In the genomic region with DNA sequence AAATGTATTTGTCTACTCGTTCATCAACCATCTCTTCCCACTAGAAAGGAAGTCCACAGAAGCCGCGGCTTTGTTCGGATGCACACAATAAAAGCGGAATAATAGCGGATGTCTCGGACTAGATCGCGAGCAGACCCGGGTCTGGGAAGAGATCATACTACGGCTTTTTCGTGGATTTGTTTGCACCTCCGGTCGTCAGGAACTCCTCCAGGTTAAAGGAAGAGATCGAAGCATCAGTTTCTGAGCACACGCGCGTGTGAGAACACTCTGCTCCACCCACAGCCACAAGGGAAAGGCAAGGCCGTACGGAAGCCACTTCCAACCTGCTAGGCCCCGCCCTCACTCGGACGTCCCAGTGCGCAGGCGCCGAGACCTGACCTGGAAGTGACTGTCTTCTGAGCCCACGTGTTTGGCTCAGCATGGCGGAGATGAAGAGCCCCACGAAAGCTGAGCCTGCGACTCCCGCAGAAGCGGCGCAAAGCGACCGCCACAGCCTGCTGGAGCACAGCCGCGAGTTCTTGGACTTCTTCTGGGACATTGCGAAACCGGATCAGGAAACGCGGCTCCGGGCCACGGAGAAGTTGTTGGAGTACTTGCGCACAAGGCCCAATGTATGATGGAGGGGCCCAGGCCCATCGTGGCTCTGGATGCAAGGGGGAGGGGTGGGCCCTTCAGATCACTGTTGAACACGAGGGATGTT, we compare ENCODE assay signal across 1 mouse cellular context.
TF ChIP-seq lines count a peak whose summit lies in the region.

A gene (plus strand): TSS at position 391 of the 700 bp plus-strand sequence.

TF ChIP-seq in CH12.LX, 34 proteins besides CTCF, POLR2A, EP300 and RAD21 (continued from another document):
- peak; percentile 91 for TF ChIP-seq CHD1 (IDR thresholded peaks at IDR 0.05; ENCODE audit: low read depth, low read length)
- TF ChIP-seq IRF4 (IDR thresholded peaks at IDR 0.05; ENCODE audit: low read depth, low read length) = peak; percentile 69; the same call in 1 of the 2 replicates
- TF ChIP-seq PAX5 (IDR thresholded peaks at IDR 0.05; ENCODE audit: low read length) = no peak
- no peak for TF ChIP-seq RCOR1 (conservative IDR thresholded peaks at IDR 0.05; ENCODE audit: low read depth, low read length)
- peak; percentile 100 for TF ChIP-seq MYC (IDR thresholded peaks at IDR 0.05; ENCODE audit: low read depth, low read length)
- peak; percentile 63 for TF ChIP-seq USF2 (conservative IDR thresholded peaks at IDR 0.05; ENCODE audit: low read depth, low read length)
- peak; percentile 99 for TF ChIP-seq MAX (IDR thresholded peaks at IDR 0.05; ENCODE audit: low read length)
- peak; percentile 81 for TF ChIP-seq TBP (conservative IDR thresholded peaks at IDR 0.05; ENCODE audit: low read depth, low read length)
- TF ChIP-seq ZNF384 (IDR thresholded peaks at IDR 0.05; ENCODE audit: low read depth, low read length) = no peak
- no peak for TF ChIP-seq JUND (conservative IDR thresholded peaks at IDR 0.05; ENCODE audit: low read depth, low read length)
- no peak for TF ChIP-seq ZC3H11A (IDR thresholded peaks at IDR 0.05; ENCODE audit: low read depth, low read length)
- no peak for TF ChIP-seq SMC3 (IDR thresholded peaks at IDR 0.05; ENCODE audit: low read depth, low read length)
- peak; percentile 93 for TF ChIP-seq POLR2AphosphoS2 (IDR thresholded peaks at IDR 0.05; ENCODE audit: low read depth, low read length)
- TF ChIP-seq MAZ (IDR thresholded peaks at IDR 0.05; ENCODE audit: low read depth, low read length) = peak; percentile 84
- peak; percentile 92 for TF ChIP-seq CHD2 (IDR thresholded peaks at IDR 0.05; ENCODE audit: low read length)
- TF ChIP-seq MXI1 (IDR thresholded peaks at IDR 0.05; ENCODE audit: low read depth, low read length) = peak; percentile 100
- TF ChIP-seq JUN (IDR thresholded peaks at IDR 0.05; ENCODE audit: insufficient read depth, low read depth, low read length) = no peak
- no peak; the same call in 1 of the 2 replicates for TF ChIP-seq GABPA (IDR thresholded peaks at IDR 0.05; ENCODE audit: insufficient replicate concordance, low read depth, low read length)
- TF ChIP-seq ELF1 (IDR thresholded peaks at IDR 0.05; ENCODE audit: low read depth, low read length) = peak; percentile 89
- TF ChIP-seq KAT2A (IDR thresholded peaks at IDR 0.05; ENCODE audit: insufficient replicate concordance, low read length) = peak; percentile 90
- peak; percentile 89 for TF ChIP-seq USF1 (IDR thresholded peaks at IDR 0.05; ENCODE audit: low read depth, low read length)
- no peak for TF ChIP-seq UBTF (IDR thresholded peaks at IDR 0.05; ENCODE audit: low read depth, low read length)
- peak; percentile 96 for TF ChIP-seq NRF1 (IDR thresholded peaks at IDR 0.05; ENCODE audit: low read depth, low read length)
- 0 out of 2 replicates have a peak, but pooled peaks have one; percentile 41 for TF ChIP-seq MEF2A (IDR thresholded peaks at IDR 0.05; ENCODE audit: borderline replicate concordance, low read depth, low read length)
- TF ChIP-seq ETS1 (conservative IDR thresholded peaks at IDR 0.05; ENCODE audit: low read depth, low read length) = no peak
- peak; percentile 97 for TF ChIP-seq ZMIZ1 (IDR thresholded peaks at IDR 0.05; ENCODE audit: low read depth, low read length)
- peak; percentile 39; the same call in 1 of the 2 replicates for TF ChIP-seq BHLHE40 (IDR thresholded peaks at IDR 0.05; ENCODE audit: low read depth, low read length)
- TF ChIP-seq TCF12 (IDR thresholded peaks at IDR 0.05; ENCODE audit: low read depth, low read length) = peak; percentile 96
- TF ChIP-seq HCFC1 (IDR thresholded peaks at IDR 0.05; ENCODE audit: low read depth, low read length) = peak; percentile 91
- TF ChIP-seq E2F4 (IDR thresholded peaks at IDR 0.05; ENCODE audit: insufficient replicate concordance, low read depth, low read length) = no peak
